Mouse (Mus musculus) midbrain, postnatal 0 days (tissue): ENCODE measurements around the gene D6Ertd527e. TPM values are rescaled to one million over a fixed set of nuclear protein-coding genes. Genes with fewer than 3 reads are reported as not detected.

Experiments
- ATAC-seq: fragments of 200-750 bp; cut with Nextera tagmentation; 2 replicates; pipeline ENCODE4 v1.8.0; 2017; ENCODE audit warnings: moderate number of reproducible peaks, mild to moderate bottlenecking, moderate TSS enrichment, moderate library complexity; ENCODE audit not compliant: low FRiP score
- DNase-seq: peaks from one replicate; pipeline ENCODE4 v3.0.0-alpha.2; 2015; ENCODE audit warnings: low spot score
- H3K27ac ChIP-seq: fragments of 300-500 bp; sonication (generic); 2 replicates; pipeline ENCODE4 v1.5.1; 2014; ENCODE audit warnings: low read depth, mild to moderate bottlenecking, low read length, mixed read lengths
- H3K27me3 ChIP-seq: fragments of 300-500 bp; sonication (generic); 2 replicates; pipeline ENCODE4 v1.6.1; 2014; ENCODE audit warnings: low read length, control low read depth, mixed read lengths; ENCODE audit not compliant: insufficient read depth
- H3K36me3 ChIP-seq: fragments of 300-500 bp; sonication (generic); 2 replicates; pipeline ENCODE4 v1.6.1; 2014; ENCODE audit warnings: low read length, control low read depth, mixed read lengths; ENCODE audit not compliant: insufficient read depth
- H3K4me1 ChIP-seq: fragments of 300-500 bp; sonication (generic); 2 replicates; pipeline ENCODE4 v1.6.1; 2014; ENCODE audit warnings: mild to moderate bottlenecking, control low read depth, antibody characterized with exemption, low read length, mixed read lengths; ENCODE audit not compliant: insufficient read depth
- H3K4me2 ChIP-seq: fragments of 300-500 bp; sonication (generic); 2 replicates; pipeline ENCODE4 v1.6.1; 2014; ENCODE audit warnings: low read depth, mild to moderate bottlenecking, low read length, mixed read lengths; ENCODE audit not compliant: poor library complexity, severe bottlenecking
- H3K4me3 ChIP-seq: fragments of 300-500 bp; sonication (generic); 2 replicates; pipeline ENCODE4 v1.5.1; 2014; ENCODE audit warnings: low read depth, mild to moderate bottlenecking, low read length, moderate library complexity
- H3K9ac ChIP-seq: fragments of 300-500 bp; sonication (generic); replicated peaks from 2 replicates; pipeline ENCODE4 v1.6.1; 2014; ENCODE audit warnings: mild to moderate bottlenecking, low read length, moderate library complexity, mixed read lengths; ENCODE audit not compliant: poor library complexity, severe bottlenecking
- H3K9me3 ChIP-seq: fragments of 300-500 bp; sonication (generic); 2 replicates; pipeline ENCODE4 v1.6.1; 2016; ENCODE audit warnings: low read length, control low read depth
- CTCF ChIP-seq: IDR thresholded peaks from 2 replicates; pipeline ENCODE4 v1.5.1; 2016; ENCODE audit warnings: antibody characterized with exemption, mild to moderate bottlenecking
- WGBS: fragments of 180-500 bp; shearing (Covaris S2); extraction: QIAGEN DNeasy Blood & Tissue Kit; methylation state at CpG from one replicate; pipeline ENCODE4 v1.1.7; 2014; 5-methylcytosine and 5-hydroxymethylcytosine counted together
- polyA plus RNA-seq: library from polyadenylated mRNA; unstranded; fragments of >200 nt; fragmentation: Nextera tagmentation; extraction: Ambion mirVana; gene quantifications from 2 replicates; pipeline ENCODE4 v1.2.1, GENCODE M21; 2015
- total RNA-seq: library from RNA; depleted of rRNA; stranded (reverse); fragments of >200 nt; gene quantifications from 2 replicates; pipeline ENCODE4 v1.2.3, GENCODE M21; 2014

Gene D6Ertd527e
- total and polyA plus RNA-seq, 2 experiments from 2014 or later, result 0.41 to 0.77 TPM

GRCm38 (mm10) chr6:87133966-87134546 lies 29.5 kb downstream of the D6Ertd527e start:
- Histone ChIP-seq H3K27me3 (no peaks in the 10 kb centered on the region), H3K9me3 (no peaks in the 10 kb centered on the region), H3K4me2 (no peak overlapping the region), H3K4me3 (no peak overlapping the region), H3K4me1 (no peaks in the 10 kb centered on the region), H3K27ac (no peak overlapping the region), H3K36me3 (peaks cover 6% of the 10 kb centered on the region; the same call in 1 of the 2 replicates), H3K9ac (no peak overlapping the region)
- no peak for ATAC-seq
- no peak for DNase-seq
- 65% methylated on average over 12 of the region's 12 CpGs for WGBS
- TF ChIP-seq CTCF, result no peak

- Histone ChIP-seq H3K4me2 (no peak overlapping the region), H3K36me3 (peaks cover 6% of the 10 kb centered on the region; the same call in 1 of the 2 replicates), H3K27me3 (no peaks in the 10 kb centered on the region), H3K9ac (no peak overlapping the region), H3K4me1 (peaks cover 4% of the 10 kb centered on the region; the same call in 1 of the 2 replicates), H3K4me3 (no peak overlapping the region), H3K27ac (no peak overlapping the region), H3K9me3 (no peaks in the 10 kb centered on the region)
- DNase-seq, result no peak
- no peak for TF ChIP-seq CTCF
- 90% methylated on average over 5 of the region's 5 CpGs for WGBS
- ATAC-seq, result no peak
Measured at GRCm38 (mm10) chr6:87138479-87138878, 33.9 kb downstream of the D6Ertd527e start.

- no peaks in the 10 kb centered on the region for H3K27me3 ChIP-seq
- no peak for DNase-seq
Measured at GRCm38 (mm10) chr6:87139796-87140553, 35.4 kb downstream of the D6Ertd527e start.

GRCm38 (mm10) chr6:87142239-87142638 lies 37.7 kb downstream of the D6Ertd527e start:
- Histone ChIP-seq H3K4me3 (no peak overlapping the region), H3K36me3 (no peaks in the 10 kb centered on the region), H3K9me3 (no peaks in the 10 kb centered on the region), H3K27me3 (no peaks in the 10 kb centered on the region), H3K27ac (no peak overlapping the region), H3K4me1 (peaks cover 4% of the 10 kb centered on the region; the same call in 1 of the 2 replicates), H3K4me2 (no peak overlapping the region), H3K9ac (no peak overlapping the region)
- DNase-seq (no peak), ATAC-seq (no peak)
- WGBS, result 80% methylated on average over 5 of the region's 5 CpGs
- TF ChIP-seq CTCF, result no peak

More at GRCm38 (mm10) chr6:87139796-87140553, 35.4 kb downstream of the D6Ertd527e start:
- Histone ChIP-seq H3K9ac (no peak overlapping the region), H3K4me3 (no peak overlapping the region), H3K27ac (no peak overlapping the region), H3K9me3 (no peaks in the 10 kb centered on the region), H3K36me3 (peaks cover 6% of the 10 kb centered on the region; the same call in 1 of the 2 replicates), H3K4me2 (no peak overlapping the region), H3K4me1 (peaks cover 4% of the 10 kb centered on the region; the same call in 1 of the 2 replicates)
- ATAC-seq, result no peak
- 58% methylated on average over 12 of the region's 12 CpGs for WGBS
- no peak for TF ChIP-seq CTCF

- Histone ChIP-seq H3K9me3 (no peaks in the 10 kb centered on the region), H3K9ac (no peak overlapping the region), H3K4me2 (no peak overlapping the region), H3K27ac (peak overlapping the region; percentile 27; the same call in 1 of the 2 replicates), H3K4me3 (no peak overlapping the region), H3K4me1 (peaks cover 4% of the 10 kb centered on the region; the same call in 1 of the 2 replicates), H3K27me3 (no peaks in the 10 kb centered on the region), H3K36me3 (no peaks in the 10 kb centered on the region)
- TF ChIP-seq CTCF, result no peak
- DNase-seq (no peak), ATAC-seq (no peak)
- 40% methylated on average over 13 of the region's 13 CpGs for WGBS
Measured at GRCm38 (mm10) chr6:87143594-87143993, 39.0 kb downstream of the D6Ertd527e start.

- no peaks in the 10 kb centered on the region for H3K27me3 ChIP-seq
- no peaks in the 10 kb centered on the region for H3K36me3 ChIP-seq
- ATAC-seq, result no peak
- no peaks in the 10 kb centered on the region for H3K4me1 ChIP-seq
- DNase-seq, result no peak
- H3K4me2 ChIP-seq, result no peak overlapping the region
- H3K4me3 ChIP-seq, result no peak overlapping the region
- TF ChIP-seq CTCF, result no peak
- 80% methylated on average over 3 of the region's 3 CpGs for WGBS
- H3K27ac ChIP-seq, result no peak overlapping the region
- no peak overlapping the region for H3K9ac ChIP-seq
- H3K9me3 ChIP-seq, result no peaks in the 10 kb centered on the region
Measured at GRCm38 (mm10) chr6:87147921-87148320, 43.4 kb downstream of the D6Ertd527e start.
